Mouse (Mus musculus) brain, embryonic 14.5 days (tissue): ENCODE results near the gene Lrpprc. TPM values are rescaled to one million over a fixed set of nuclear protein-coding genes. Genes with fewer than 3 reads are reported as not detected.

Experiments used
- DNase-seq: peaks from one replicate; pipeline ENCODE4 v3.0.0-alpha.2; 2011; ENCODE audit warnings: low read depth
- CTCF ChIP-seq: fragments of 200-500 bp; IDR thresholded peaks from 2 replicates; pipeline ENCODE4 v1.5.1; 2012; ENCODE audit warnings: inconsistent platforms, mild to moderate bottlenecking, moderate library complexity, borderline replicate concordance; ENCODE audit not compliant: insufficient read depth, insufficient read length; ENCODE audit errors: extremely low read depth
- POLR2A ChIP-seq: fragments of 200-500 bp; IDR thresholded peaks from 2 replicates; pipeline ENCODE4 v1.6.1; 2012; ENCODE audit warnings: mild to moderate bottlenecking, inconsistent platforms, borderline replicate concordance; ENCODE audit not compliant: poor library complexity, insufficient read depth, insufficient read length, severe bottlenecking; ENCODE audit errors: extremely low read depth
- polyA plus RNA-seq: library from polyadenylated mRNA; depleted of rRNA; stranded (reverse); fragments of >200 nt; gene quantifications from 2 replicates; pipeline ENCODE4 v1.2.3, GENCODE M21; 2012

The Lrpprc gene
- polyA plus RNA-seq, 1 experiment: 27.3 TPM

DNA sequence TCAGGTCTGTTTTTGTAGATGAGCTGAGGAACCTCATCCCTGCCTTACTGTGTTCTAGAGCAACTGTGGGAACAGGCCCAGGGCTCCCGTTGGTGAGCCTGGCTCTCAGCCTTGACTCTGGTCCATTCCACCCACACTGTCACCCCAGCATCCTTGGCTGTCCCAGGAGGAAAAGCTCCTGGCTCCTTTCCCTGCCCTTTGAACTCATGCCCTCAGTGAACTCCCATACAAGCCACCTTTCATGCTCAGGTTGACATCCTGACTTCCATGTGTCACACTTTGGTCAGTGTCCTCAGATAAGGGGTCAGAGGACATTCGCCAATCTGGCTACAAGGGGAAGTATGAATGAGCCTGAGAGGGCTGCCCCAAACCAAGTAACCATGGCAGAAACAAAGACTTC is 96.8 kb downstream of the Lrpprc start:
- no peak for TF ChIP-seq POLR2A
- no peak for TF ChIP-seq CTCF
- no peak for DNase-seq

DNA sequence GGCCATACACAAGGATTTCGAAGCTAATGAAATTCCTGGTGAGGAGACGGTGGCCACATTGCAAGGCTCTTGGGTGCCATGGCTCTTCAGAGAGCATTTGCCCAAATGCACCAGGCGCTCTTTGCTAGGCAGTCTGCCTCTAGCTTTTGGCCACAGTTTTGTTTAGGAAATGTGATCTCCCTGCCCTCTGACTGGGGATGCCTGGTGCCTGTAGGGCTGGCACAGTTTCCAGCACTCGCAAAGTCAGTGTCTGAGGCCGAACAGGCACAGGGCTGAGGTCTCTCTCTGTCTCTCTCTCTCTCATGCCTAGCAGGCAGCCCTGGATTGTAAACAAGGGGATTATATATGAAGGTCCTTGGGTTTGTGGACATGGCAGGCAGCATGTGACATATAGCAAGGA is 100.5 kb downstream of the Lrpprc start:
- no peak for TF ChIP-seq POLR2A
- TF ChIP-seq CTCF: no peak
- no peak for DNase-seq

DNA sequence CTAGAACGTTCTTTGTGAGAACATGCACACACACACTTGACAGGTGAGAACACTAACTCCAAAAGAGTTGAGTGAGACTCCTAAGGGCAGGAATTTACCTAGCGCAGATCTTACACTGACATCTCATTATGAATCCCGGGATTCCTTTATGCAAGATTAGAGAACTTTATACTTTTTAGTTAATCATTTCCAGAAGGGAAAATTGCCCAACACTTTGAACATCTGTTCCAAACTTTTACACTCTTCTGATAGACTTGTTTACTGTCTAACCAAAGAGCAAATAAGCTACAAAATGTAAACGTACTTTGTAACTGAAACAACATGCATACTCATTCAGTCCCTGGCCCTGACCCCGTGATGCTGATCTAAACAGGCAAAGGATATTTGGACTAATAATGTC is 101.3 kb downstream of the Lrpprc start:
- DNase-seq: no peak
- TF ChIP-seq CTCF (no peak), POLR2A (no peak)

DNA sequence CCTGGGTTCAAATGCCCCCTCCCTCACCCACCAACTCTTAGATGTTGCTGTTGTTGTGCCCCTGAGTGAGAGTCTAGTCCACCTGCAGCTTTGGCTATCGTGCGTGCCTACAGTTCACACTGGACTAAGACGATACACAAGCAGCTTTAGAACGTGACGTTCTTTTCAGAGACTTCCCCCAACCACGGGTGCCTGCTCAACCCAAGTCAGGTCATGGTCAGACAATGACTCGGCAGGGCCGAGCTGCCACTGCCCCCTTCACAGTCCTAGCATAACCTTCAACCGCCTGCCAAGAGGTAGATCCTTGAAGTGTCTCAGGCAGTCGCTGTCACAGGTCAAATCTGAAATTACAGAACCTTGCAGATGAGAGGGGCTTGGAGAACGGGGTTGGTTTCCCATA is 101.8 kb downstream of the Lrpprc start:
- TF ChIP-seq POLR2A: no peak
- TF ChIP-seq CTCF: no peak

DNA sequence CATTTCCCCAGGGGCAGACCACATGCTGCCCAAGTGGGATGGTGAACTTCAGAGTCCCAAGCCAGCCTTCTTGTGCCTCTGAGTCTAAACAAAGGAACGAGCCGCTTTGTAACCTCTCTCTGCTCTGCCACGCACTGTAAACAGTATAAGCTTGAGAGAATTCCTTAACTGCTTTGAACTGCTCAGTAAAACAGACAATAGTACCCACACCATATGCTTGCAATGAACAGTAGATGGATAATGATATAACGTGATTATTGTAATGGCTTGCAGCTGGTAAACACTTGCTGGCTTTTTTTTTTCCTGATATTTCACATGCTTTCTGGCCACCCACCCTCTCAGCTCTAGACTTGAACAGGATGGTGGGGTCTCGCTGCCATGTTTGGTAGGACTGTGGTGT is 102.6 kb downstream of the Lrpprc start:
- no peak for DNase-seq
- TF ChIP-seq POLR2A: no peak

More for the DNA sequence above, 101.8 kb downstream of the Lrpprc start:
- no peak for DNase-seq

- DNase-seq: no peak
- TF ChIP-seq CTCF (no peak), POLR2A (no peak)
These were observed 105.3 kb downstream of the Lrpprc start for GRCm38 (mm10) chr17:84685286-84685685.

- no peak for TF ChIP-seq CTCF
- no peak for TF ChIP-seq POLR2A
These were observed 106.3 kb downstream of the Lrpprc start for GRCm38 (mm10) chr17:84684284-84684683.

GRCm38 (mm10) chr17:84682734-84683717 is 107.6 kb downstream of the Lrpprc start, which contains the start of gene Abcg5:
TSS of gene Abcg5 (minus strand) at chr17:84683011.
- TF ChIP-seq CTCF: no peak
- TF ChIP-seq POLR2A: no peak
- no peak for DNase-seq

More at GRCm38 (mm10) chr17:84684284-84684683, 106.3 kb downstream of the Lrpprc start:
- no peak for DNase-seq

- DNase-seq: no peak
- TF ChIP-seq CTCF: no peak
- TF ChIP-seq POLR2A: no peak
These were observed 108.9 kb downstream of the Lrpprc start for GRCm38 (mm10) chr17:84681670-84682069.

DNA sequence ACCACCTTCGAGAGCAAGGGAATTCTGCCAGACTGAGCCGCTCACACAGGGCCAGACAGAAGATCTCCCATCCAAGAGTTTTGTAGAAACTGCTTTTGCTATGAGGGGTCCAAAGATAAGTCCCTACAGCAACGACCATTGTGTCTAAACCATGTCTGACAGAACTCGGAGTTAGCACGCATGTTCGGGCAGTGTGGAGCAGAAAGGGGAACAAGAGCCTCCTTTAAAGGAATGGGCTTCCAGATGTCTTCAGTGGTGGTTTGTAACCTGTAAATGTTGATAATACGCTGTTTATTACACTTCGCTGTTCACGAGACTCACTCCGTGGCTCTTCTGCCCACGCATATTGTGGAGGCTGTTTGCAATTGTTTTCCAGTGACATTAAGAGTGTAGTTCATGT is 113.0 kb downstream of the Lrpprc start:
- no peak for DNase-seq
- TF ChIP-seq CTCF (no peak), POLR2A (no peak)

DNA sequence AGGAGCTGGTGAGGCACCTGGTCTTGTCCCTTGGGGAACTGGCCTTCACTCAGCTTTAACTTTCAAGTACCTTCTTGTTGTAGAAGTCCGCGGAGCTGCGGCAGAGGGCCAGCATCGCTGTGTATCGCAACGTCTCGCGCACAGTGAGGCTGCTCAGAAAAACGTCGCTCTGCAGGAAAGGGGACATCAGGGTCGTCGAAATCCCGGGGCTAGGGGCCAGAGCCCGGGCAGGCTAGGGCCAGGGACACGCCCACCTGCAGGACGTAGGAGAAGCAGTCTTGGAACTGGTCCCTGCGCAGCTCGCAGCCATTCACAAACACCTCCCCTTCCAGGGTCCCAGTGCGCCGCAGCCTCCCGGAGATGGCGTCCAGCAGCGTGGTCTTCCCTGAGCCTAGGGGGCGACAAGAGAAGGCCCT is 114.6 kb downstream of the Lrpprc start, which contains the start of gene Abcg8:
Gene Abcg8 (plus strand): TSS at position 352 of the 416 bp plus-strand sequence.
- DNase-seq: peak; percentile 57
- TF ChIP-seq CTCF (no peak), POLR2A (no peak)

- TF ChIP-seq POLR2A (no peak), CTCF (no peak)
- no peak for DNase-seq
These were observed 115.4 kb downstream of the Lrpprc start for GRCm38 (mm10) chr17:84675204-84675603.

DNA sequence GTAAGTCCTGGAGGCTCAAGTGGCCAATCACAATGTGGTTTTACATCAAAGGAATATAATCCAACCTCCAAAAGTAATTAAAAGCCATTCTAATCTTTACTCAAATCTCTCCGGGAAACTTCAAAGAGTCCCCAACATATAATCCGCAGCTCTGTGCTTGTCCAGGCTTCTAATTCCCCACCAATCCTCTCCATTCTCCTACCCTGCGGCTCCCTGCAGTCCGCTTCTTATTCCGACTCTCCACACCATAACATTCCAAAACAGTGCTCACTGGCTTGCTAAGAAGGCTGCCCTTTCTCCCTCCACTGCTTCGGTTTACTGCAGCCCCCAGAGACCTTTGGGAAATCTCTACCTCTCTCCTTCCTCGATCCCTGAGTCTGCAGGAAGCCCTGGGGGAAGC is 116.5 kb downstream of the Lrpprc start:
- TF ChIP-seq POLR2A (no peak), CTCF (no peak)
- peak; percentile 56 for DNase-seq
